Mouse (Mus musculus) CH12.LX (cell line): Measurements from ENCODE around the gene Reep1.

Source experiments
- CHD2 ChIP-seq: IDR thresholded peaks from 2 replicates; pipeline ENCODE4 v1.6.1; 2011; ENCODE audit warnings: low read length, improper control_type of control experiment
- CTCF ChIP-seq, 2 experiments: IDR thresholded peaks in 1 of 2; conservative IDR thresholded peaks in 1 of 2; 2 replicates each; pipeline ENCODE4 v1.5.1; 2011 to 2012; ENCODE audit warnings: low read depth in 2 of 2, low read length in 2 of 2, improper control_type of control experiment in 1 of 2, inconsistent platforms in 1 of 2, mild to moderate bottlenecking in 1 of 2, moderate library complexity in 1 of 2
- JUN ChIP-seq: IDR thresholded peaks from 2 replicates; pipeline ENCODE4 v1.6.1; 2011; ENCODE audit warnings: low read depth, mild to moderate bottlenecking, low read length, improper control_type of control experiment, moderate library complexity; ENCODE audit not compliant: insufficient read depth
- MYC ChIP-seq: IDR thresholded peaks from 2 replicates; pipeline ENCODE4 v1.6.1; 2011; ENCODE audit warnings: low read depth, mild to moderate bottlenecking, improper control_type of control experiment, low read length
- NELFE ChIP-seq: IDR thresholded peaks from 2 replicates; pipeline ENCODE4 v1.6.1; 2011; ENCODE audit warnings: low read depth, low read length, improper control_type of control experiment
- NRF1 ChIP-seq: IDR thresholded peaks from 2 replicates; pipeline ENCODE4 v1.6.1; 2014; ENCODE audit warnings: low read depth, mild to moderate bottlenecking, inconsistent platforms, low read length, improper control_type of control experiment, moderate library complexity
- POLR2A ChIP-seq: IDR thresholded peaks from 2 replicates; pipeline ENCODE4 v1.6.1; 2011; ENCODE audit warnings: low read depth, mild to moderate bottlenecking, improper control_type of control experiment, low read length
- POLR2AphosphoS2 ChIP-seq: IDR thresholded peaks from 2 replicates; pipeline ENCODE4 v1.6.1; 2011; ENCODE audit warnings: low read depth, low read length, improper control_type of control experiment
- ZC3H11A ChIP-seq: IDR thresholded peaks from 2 replicates; pipeline ENCODE4 v1.6.1; 2012; ENCODE audit warnings: low read depth, mild to moderate bottlenecking, inconsistent platforms, low read length, improper control_type of control experiment
- ZMIZ1 ChIP-seq: IDR thresholded peaks from 2 replicates; pipeline ENCODE4 v1.6.1; 2012; ENCODE audit warnings: low read depth, mild to moderate bottlenecking, inconsistent platforms, low read length, improper control_type of control experiment

DNA sequence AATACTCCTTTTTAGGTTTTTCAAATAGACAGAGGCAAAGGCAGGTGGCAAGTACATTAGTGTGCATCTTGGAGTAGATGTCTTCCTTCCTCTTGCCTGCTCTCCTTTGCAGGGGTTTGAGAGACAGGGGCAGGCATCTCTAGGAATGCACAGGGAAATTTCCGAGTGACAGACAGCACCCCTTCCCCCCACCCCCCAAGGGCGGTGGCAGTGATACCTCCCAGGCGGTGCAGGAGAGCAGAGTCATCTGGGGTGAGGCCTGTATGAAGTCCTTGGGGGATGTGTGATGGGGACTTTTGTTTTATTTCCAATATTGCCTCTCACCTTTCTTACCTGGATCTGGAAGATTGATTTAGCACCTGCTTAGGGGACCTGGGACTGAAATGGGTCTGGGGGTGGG is 1.2 kb downstream of the Reep1 start:
- TF ChIP-seq ZMIZ1 (no peak), POLR2A (no peak), MYC (no peak), CHD2 (no peak), POLR2AphosphoS2 (no peak), ZC3H11A (no peak), NELFE (no peak), NRF1 (no peak), JUN (no peak), CTCF (conservative IDR thresholded peaks at IDR 0.05 in 1 of 2, IDR thresholded peaks at IDR 0.05 in 1 of 2; ENCODE audit: low read depth in 2 of 2, low read length in 2 of 2) (no peak)
